Mouse (Mus musculus) hindlimb bud, embryonic 11.5 days (tissue): Measurements from ENCODE around the gene Slc44a3.
A peak's percentile ranks its signal among the peaks of the same experiment; 100 is the strongest.

Experiments
- DNase-seq: peaks from one replicate; pipeline ENCODE4 v3.0.0-alpha.2; 2012; ENCODE audit warnings: low read depth, low spot score; ENCODE audit errors: extremely low spot score

Slc44a3 gene

DNA sequence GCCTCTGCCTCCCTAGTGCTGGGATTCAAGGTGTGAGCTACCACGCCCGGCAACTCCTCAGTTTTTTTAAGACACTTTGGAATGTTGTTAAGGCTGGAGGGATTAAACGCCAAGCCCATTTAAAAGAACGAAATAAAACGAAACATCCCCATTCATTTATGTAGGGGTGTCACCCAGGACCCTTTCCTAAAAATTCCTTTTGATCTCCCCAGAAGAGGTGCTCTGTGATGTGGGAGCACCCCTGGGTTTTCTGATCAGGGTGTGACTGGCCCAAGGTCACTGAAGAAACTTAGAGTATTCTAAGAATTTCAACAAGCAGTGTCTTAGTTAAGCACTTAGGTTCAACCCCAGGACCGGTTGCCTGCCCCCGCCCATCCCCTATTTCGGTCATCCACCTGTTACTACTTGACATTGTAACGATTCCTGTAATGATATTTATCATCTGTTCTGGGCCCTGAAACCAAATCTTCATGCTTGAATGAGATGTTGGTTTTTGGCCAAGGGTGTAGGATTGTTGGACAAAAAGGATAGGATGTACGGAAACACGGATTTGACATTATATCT, 103.4 kb downstream of the Slc44a3 start:
- no peak for DNase-seq

DNA sequence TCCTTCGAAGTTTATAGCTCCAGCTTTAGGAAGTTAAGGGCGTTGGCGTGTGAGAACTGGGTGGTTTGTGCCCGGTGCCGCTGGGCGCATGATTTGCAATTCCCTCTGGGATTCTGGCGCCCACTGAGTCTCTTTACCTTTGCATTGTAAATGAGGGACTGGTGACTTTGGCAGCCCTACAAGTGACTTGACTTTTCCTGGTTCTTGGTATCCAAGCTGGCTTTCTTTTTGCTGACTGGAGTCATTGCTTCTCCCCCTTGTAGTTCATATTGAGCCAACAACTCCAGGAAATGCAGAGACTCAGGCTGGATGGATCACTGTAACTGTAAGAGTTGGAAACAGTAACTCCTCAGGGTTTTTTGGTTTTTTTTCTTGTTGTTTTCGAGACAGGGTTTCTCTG, 104.0 kb downstream of the Slc44a3 start:
- DNase-seq = no peak

DNA sequence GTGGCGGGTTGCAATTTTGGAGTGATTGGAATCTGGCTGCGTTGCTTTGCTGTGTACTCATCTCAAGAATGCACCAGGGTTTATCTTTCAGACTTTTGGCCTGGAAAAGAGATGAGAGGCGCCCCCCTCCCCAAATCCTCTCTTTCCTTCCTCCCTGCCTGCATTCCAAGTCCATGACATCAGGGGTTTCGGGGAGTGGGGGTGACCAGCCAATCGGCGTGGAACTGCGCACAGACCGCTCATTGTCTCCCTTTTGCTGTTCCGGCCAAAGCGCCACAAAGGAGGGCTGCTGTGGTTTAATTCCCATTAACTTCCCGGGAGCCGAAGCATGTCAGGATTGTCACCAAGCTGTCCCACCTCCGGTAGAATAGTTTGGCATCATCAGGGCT, 104.7 kb downstream of the Slc44a3 start:
- peak; percentile 81 for DNase-seq

DNA sequence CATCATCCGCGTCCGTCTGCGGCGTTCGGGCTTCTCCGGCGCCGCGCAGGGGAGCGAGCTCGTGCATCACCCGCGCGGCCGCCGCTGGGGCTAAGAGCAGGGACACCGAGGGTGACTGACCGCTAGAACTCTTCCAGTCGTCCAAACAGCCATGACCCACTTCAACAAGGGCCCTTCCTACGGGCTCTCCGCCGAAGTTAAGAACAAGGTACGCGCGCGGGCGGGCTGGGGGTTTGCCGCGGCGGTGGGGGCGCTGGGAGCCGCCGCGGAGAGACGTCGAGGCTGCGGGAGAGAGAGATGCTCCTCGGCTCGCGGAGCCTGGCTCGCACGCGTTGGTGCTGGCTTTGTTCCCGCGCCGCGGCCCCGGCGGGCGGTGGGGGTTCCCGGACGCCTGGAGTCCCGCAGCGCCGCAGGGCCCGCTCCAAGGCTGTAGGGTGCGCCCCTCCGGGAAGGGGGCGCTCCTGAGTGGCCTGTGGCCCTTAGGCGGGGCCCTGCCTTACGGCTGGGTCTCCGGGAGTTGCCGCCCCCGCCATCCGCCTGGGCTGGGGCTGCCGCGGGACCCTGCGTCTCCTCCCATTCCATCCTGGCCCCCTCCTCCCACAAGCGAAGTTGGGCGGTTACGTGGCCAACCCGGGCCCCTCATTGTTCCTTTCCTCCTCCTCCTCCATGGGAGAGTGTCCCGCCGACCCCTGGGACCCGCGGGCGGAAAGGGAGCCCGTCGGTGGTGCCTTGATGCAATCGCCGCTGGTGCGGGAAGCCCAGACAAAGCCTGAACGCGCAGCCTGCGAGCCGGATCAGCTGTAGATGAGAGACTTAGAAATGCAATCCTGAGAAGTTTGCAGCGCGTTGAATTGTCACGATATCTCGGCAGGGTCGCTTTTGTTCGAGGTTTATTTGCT, 105.3 kb downstream of the Slc44a3 start:
- DNase-seq = no peak

DNA sequence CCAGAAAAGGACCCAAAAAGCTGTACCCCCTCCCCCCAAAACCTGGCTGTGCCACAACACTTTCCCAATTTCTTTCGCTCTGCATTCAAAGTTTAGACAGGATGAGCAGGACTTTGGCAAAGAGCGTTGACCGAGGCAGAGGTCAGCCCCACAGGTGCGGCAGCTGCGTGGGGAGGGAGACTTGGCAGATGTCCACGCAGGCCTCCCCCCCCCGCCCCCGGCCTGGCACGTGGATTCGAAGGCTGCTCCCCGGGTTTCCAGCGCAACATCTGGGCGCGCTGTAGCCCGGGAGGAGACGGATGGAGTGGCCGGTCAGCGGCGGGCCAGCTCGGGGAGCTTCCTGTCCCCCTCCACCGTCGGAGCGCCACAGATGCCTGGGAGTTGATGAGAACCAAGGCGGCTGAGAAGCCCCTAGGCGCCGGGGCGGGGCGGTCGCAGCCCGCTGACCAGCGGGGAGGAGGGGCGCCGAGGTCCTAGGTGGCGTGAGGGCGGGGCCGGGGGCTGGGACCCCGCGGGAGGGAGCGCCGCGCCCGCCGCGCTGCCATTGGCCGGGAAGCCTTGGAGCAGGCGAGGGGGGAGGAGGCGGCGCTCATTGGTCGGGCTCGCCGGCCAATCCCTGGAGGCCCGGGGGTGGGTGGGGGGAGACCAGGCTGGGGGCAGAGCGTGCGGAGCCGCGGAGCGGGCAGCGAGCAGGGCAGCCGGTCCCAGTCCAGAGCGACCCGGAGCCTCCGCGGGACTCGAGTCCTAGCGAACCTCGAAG, 106.2 kb downstream of the Slc44a3 start, which contains the start of gene Cnn3:
TSS of gene Cnn3 (plus strand) at position 637 of the 760 bp plus-strand sequence.
- peak; percentile 47 for DNase-seq

DNA sequence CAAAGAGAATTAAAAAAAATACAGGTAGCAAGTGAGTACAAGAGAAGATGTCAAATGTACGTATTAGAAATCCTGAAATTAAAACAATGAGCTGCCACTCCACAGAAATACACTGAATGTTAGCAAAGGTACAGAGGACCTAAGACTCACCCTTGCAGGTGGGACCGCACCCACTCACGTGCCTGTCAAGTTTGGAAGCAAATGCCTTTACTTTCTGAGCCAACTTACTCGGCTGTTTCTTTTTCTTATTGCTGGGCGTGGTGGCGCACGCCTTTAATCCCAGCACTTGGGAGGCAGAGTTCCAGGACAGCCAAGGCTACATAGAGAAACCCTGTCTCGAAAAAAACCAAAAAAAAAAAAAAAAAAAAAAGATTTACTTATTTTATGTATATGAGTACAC, 109.8 kb downstream of the Slc44a3 start:
- DNase-seq = no peak

DNA sequence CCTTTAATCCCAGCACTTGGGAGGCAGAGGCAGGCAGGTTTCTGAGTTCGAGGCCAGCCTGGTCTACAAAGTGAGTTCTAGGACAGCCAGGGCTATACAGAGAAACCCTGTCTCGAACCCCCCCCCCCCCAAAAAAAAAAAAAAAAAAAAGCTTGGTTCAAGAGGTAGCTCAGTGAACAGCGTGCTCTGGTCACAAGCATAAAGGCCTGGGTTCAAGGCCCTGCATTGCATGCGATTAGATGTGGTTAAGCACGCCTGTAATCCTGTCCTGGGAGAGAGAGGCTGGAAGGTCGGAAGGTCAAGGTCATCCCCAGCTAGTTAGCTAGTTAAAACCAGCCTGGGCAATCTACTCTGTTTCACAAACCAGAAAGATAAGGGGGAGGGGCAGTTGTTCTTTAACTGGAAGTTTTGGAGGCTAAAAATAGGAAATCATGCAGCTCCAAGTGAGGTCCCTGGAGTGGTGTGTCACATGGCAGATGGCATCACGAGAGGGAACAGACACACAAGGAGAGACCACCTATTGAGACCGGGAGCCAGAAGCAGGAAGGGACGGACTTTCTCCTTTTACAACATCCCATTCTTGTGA, 113.3 kb downstream of the Slc44a3 start:
- DNase-seq = no peak

DNA sequence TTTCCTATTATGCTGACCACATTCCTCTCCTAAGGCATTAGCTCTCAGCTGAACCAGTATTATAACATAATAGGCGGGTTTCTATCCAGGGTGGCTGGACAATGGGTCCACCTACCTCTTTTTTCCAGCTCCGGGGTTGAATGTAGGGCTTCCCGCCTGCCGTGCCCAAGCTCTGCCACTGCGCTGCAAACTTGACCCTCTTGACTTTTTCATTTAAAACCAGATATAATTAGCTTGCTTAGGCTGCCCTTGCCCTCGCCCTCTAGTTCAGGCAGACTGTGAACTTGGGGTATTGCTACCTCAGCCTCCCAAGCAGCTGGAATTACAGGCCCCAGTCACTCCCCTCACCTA, 114.0 kb downstream of the Slc44a3 start:
- DNase-seq = no peak

DNA sequence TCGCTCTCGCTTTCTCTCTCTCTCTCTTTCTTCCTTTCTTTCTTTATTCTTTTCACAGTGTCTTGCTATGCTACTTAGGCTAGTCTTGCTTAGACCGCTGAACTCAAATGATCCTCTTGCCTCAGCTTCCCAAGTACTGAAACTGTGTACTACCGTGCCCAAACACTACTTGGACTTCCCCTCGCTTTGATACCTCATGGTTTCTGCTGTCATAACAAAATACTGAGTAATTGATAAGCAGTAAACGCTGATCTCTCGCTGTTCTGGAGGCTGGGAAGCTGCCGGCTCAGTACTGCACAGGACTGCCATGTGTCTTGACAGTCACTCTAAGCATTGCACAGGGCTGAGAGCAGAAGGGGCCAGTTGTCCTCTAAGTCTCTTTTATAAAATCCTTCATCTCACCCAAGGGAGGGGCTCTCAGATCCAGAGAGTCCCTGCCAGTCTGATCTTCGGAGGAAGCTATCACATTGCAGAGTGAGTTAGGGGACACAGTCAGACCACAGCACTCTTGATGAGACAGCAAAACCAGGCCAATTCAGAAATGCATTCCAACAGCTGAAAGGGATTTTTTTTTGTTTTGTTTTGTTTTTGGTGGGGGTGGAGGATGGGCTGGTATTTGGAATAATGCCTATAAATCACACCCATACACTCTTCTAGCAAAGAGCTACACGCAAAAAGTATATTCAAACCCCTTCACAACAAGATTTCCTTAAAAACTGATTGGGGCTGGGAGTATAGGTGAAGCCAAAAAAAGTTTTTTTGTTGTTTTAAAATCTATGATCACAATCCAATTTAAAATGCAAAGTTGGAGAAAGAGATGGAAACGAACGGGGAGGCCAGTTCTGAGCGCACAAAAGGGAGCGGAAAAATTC, 114.6 kb downstream of the Slc44a3 start:
- DNase-seq = no peak

DNA sequence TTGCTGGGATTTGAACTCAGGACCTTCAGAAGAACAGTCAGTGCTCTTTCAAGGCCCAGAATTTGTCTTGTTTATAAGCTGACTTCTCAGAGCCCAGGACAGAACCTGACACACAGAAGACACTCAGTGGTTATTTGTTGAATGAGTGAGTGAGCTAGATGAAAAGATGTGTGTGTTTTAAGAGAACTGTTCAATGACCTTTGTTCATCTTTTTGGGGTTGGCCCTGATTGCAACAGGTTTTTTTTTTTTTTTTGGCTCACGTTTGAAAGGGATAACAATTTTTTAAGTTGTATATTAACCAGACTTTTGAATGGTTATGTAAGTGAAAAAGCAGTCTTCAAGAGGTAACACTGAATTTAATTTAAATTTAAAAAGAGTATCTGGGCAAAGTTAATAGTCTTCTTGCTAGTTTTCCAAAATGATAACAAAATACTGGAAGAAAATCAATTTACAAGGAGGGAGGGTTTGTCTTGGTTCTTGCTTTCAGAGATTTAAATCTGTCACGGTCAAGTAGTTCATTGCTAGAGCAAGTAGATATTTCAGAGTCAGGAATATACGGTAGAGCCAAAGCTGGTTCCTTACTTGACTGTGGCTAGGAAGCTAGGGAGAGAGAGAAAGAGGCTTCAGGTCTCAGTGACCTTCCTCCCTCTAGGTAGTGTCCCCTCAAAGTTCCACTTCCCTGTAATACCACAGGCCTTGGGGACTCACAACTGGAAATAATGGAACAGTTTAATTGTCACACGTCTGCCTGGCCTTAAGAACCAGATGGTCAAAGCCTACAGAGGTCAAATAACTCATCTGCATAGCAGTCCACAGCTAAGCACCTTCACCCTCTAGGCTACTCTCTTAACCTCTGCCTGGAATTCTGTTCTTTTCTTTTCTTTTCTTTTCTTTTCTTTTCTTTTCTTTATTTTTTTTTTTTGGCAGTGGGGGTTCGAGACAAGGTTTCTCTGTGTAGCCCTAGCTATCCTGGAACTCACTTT, 115.7 kb downstream of the Slc44a3 start:
- no peak for DNase-seq

DNA sequence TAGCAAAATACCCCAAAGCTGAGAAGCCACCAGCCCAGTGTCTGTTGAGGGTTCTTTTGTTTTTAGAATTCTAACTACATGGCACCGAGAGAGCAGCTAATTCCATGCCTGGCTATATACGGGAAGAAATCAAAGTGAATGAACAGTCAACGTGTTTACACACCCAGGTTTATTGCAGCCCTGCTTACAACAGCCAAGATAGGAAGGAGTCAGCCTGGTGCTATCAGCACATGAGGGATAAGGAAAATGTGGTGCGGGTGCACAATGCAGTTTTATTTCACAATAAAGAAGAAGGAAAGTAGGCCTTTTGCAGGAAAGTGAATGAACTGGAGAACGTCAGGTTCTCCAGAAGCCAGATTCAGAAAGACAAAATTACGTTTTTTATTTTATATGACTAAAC, 120.8 kb downstream of the Slc44a3 start:
- no peak for DNase-seq
